Mouse (Mus musculus) heart, adult 2 months (tissue): Measurements from ENCODE around the gene Inf2.

Experiments used
- CTCF ChIP-seq: fragments of 200-600 bp; IDR thresholded peaks from 2 replicates; pipeline ENCODE4 v1.8.1; 2022; ENCODE audit warnings: antibody characterized with exemption, mild to moderate bottlenecking, moderate library complexity
- EP300 ChIP-seq: fragments of 200-500 bp; IDR thresholded peaks from 2 replicates; pipeline ENCODE4 v1.6.1; 2011; ENCODE audit warnings: low read depth, low read length, control low read depth; ENCODE audit not compliant: insufficient read depth
- POLR2A ChIP-seq: fragments of 200-500 bp; IDR thresholded peaks from 2 replicates; pipeline ENCODE4 v1.6.1; 2011; ENCODE audit warnings: mild to moderate bottlenecking, low read depth, low read length, control low read depth; ENCODE audit not compliant: insufficient read depth

- TF ChIP-seq EP300 (peak; percentile 85), CTCF (peak; percentile 93; the same call in 1 of the 2 replicates), POLR2A (no peak)
Observed at GRCm38 (mm10) chr12:112605766-112606165, 17.2 kb downstream of the Inf2 start.
